Mouse (Mus musculus) left cerebral cortex, adult 2 months (tissue): ENCODE measurements around the gene Tox3. TPM values are rescaled to one million over a fixed set of nuclear protein-coding genes. Genes with fewer than 3 reads are reported as not detected.
A peak's percentile ranks its signal among the peaks of the same experiment; 100 is the strongest.

Experiments used
- DNase-seq, 2 experiments: peaks; one replicate each; pipeline ENCODE4 v3.0.0; 2021 to 2022; ENCODE audit warnings: low spot score in 2 of 2, mixed read lengths in 1 of 2; ENCODE audit errors: extremely low spot score in 1 of 2
- H3K27ac ChIP-seq: fragments of 200-600 bp; 2 replicates; pipeline ENCODE4 v1.8.1; 2022
- H3K4me3 ChIP-seq: fragments of 200-600 bp; 2 replicates; pipeline ENCODE4 v1.8.1; 2022
- CTCF ChIP-seq: fragments of 200-600 bp; IDR thresholded peaks from 2 replicates; pipeline ENCODE4 v1.8.1; 2022; ENCODE audit warnings: antibody characterized with exemption, mild to moderate bottlenecking, moderate library complexity
- intact Hi-C: fragments of 180-260 bp; cut with DNase I; formaldehyde crosslinking; loops from one replicate; pipeline ENCODE4 v1.15.1; 2025
- total RNA-seq, 2 experiments: library from RNA; stranded (reverse); gene quantifications; 2 replicates each; pipeline ENCODE4 v1.2.3; 2021

The Tox3 gene
- total RNA-seq, 2 experiments from 2014 or later: 20.7 to 23.2 TPM

- intact Hi-C loops: no loop called here
- no peak for TF ChIP-seq CTCF
- H3K4me3 ChIP-seq: no peak overlapping the region
- H3K27ac ChIP-seq: no peak overlapping the region
- DNase-seq: no peak
These were observed 26.9 kb downstream of the Tox3 start for GRCm38 (mm10) chr8:90321255-90321654.

- intact Hi-C loops: no loop called here
- no peak for TF ChIP-seq CTCF
- no peak overlapping the region for H3K4me3 ChIP-seq
- H3K27ac ChIP-seq: no peak overlapping the region
- DNase-seq: no peak
These were observed 33.8 kb downstream of the Tox3 start for GRCm38 (mm10) chr8:90314312-90314711.

- TF ChIP-seq CTCF: no peak
- intact Hi-C loops: no loop called here
- no peak for DNase-seq
- H3K27ac ChIP-seq: no peak overlapping the region
- H3K4me3 ChIP-seq: no peak overlapping the region
These were observed 45.2 kb downstream of the Tox3 start for GRCm38 (mm10) chr8:90302951-90303350.

GRCm38 (mm10) chr8:90302252-90302651 is 45.9 kb downstream of the Tox3 start:
- TF ChIP-seq CTCF: no peak
- DNase-seq: peak in 1 of 2 experiments; percentile 36
- Histone ChIP-seq H3K4me3 (no peak overlapping the region), H3K27ac (peak overlapping the region; percentile 51)
- intact Hi-C loops: no loop called here

DNA sequence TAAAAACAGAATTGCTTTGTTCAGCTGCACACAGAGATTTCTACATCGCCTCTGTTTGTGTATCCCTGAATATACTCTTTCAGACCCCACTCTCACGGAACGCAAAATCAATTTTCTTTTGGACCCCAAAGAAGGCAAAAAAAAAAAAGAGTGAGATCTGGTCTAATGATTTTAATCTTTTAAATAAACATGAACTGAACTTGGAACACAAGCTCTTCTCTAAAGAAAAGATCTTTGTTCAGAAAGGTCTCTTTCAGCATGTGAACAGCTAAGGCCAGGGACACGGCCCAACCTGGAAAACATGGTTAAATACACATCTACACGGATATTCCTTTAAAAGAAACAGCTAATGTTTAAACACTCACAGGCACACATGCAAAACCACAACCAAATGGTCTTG is 46.6 kb downstream of the Tox3 start:
- H3K4me3 ChIP-seq: no peak overlapping the region
- DNase-seq: no peak
- H3K27ac ChIP-seq: peak overlapping the region; percentile 51
- TF ChIP-seq CTCF: no peak
- intact Hi-C loops: no loop called here

DNA sequence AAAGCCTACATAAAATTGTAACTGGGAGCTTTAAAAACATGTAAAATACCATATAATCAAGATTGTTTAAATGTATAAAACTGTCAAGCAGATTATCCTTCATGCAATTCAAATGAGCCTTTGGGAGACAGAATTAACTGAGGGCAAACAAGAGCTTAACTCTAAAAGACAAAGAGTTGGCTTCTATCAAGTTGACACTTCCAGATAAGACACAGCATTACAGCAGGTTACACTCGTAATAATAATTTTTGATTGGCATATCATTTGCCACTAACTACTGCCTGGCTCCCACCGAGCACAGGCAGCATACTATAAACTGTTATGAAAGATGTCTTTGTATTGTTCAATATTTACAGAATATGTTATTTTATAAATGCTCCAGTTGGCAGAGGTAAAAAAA is 47.2 kb downstream of the Tox3 start:
- intact Hi-C loops: no loop called here
- DNase-seq: no peak
- no peak overlapping the region for H3K4me3 ChIP-seq
- TF ChIP-seq CTCF: no peak
- no peak overlapping the region for H3K27ac ChIP-seq

DNA sequence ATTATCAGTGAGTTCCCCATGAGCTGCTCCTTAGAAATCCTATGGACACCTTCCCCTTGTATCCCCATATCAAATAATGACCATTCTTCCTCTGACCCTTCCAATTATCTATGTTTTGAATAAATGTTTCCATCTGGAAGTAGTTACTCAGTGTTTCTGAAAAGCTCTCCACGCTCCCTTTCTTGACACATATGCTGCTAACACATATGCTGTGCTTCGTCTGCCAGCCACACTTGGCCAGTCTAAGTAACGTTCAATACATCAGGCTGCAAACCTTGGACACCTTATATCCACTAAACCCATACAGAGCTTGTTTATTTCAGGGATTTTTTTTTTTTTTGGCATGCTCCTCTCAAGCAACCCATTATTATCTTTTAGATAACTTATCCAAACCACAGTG is 54.1 kb downstream of the Tox3 start:
- DNase-seq: no peak
- intact Hi-C loops: no loop called here
- Histone ChIP-seq H3K4me3 (no peak overlapping the region), H3K27ac (no peak overlapping the region)
- no peak for TF ChIP-seq CTCF

GRCm38 (mm10) chr8:90290811-90291210 is 57.3 kb downstream of the Tox3 start:
- DNase-seq: no peak
- TF ChIP-seq CTCF: no peak
- intact Hi-C loops: no loop called here
- H3K27ac ChIP-seq: no peak overlapping the region
- H3K4me3 ChIP-seq: no peak overlapping the region

- intact Hi-C loops: no loop called here
- H3K27ac ChIP-seq: no peak overlapping the region
- no peak for TF ChIP-seq CTCF
- H3K4me3 ChIP-seq: no peak overlapping the region
- DNase-seq: no peak
These were observed 71.4 kb downstream of the Tox3 start for GRCm38 (mm10) chr8:90276722-90277121.

- TF ChIP-seq CTCF: no peak
- Histone ChIP-seq H3K27ac (no peak overlapping the region), H3K4me3 (no peak overlapping the region)
- DNase-seq: no peak
- intact Hi-C loops: no loop called here
These were observed 75.0 kb downstream of the Tox3 start for GRCm38 (mm10) chr8:90273182-90273581.

GRCm38 (mm10) chr8:90271920-90272319 is 76.2 kb downstream of the Tox3 start:
- Histone ChIP-seq H3K4me3 (no peak overlapping the region), H3K27ac (no peak overlapping the region)
- no peak for TF ChIP-seq CTCF
- DNase-seq: no peak
- intact Hi-C loops: no loop called here

GRCm38 (mm10) chr8:90267698-90268256 is 80.4 kb downstream of the Tox3 start:
- intact Hi-C loops: no loop called here
- no peak overlapping the region for H3K27ac ChIP-seq
- no peak for DNase-seq
- TF ChIP-seq CTCF: no peak
- H3K4me3 ChIP-seq: no peak overlapping the region

DNA sequence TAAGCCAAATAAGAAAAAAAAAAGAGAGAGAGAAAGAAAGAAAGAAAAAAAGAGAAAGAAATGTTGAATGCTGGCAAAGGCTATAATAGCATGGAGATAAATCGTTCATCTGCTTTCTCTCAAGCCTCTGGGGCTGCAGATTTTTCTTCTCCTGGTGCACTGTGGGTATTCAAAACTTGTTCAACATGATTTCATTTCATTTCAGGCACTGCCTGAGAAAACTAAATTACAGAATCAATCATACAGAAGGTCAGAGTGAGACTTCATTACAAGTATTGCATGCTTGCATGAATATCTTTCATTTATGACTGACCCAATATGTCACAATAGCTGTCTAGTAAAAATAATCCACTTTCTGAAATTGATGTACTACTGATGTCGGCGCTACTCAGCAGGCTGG is 81.2 kb downstream of the Tox3 start:
- Histone ChIP-seq H3K4me3 (no peak overlapping the region), H3K27ac (no peak overlapping the region)
- no peak for TF ChIP-seq CTCF
- DNase-seq: no peak
- intact Hi-C loops: no loop called here
